Mouse (Mus musculus): ENCODE results near the gene Gm49320. TPM values are rescaled to one million over a fixed set of nuclear protein-coding genes. Genes with fewer than 3 reads are reported as not detected.

Gene Gm49320
- total RNA-seq (2014; rRNA removed): 0.07 TPM in 1 of 2 replicates, not detected in the other
- polyA plus RNA-seq (2012; rRNA removed): 0.17 and 2.3 TPM in 2 replicates

DNA sequence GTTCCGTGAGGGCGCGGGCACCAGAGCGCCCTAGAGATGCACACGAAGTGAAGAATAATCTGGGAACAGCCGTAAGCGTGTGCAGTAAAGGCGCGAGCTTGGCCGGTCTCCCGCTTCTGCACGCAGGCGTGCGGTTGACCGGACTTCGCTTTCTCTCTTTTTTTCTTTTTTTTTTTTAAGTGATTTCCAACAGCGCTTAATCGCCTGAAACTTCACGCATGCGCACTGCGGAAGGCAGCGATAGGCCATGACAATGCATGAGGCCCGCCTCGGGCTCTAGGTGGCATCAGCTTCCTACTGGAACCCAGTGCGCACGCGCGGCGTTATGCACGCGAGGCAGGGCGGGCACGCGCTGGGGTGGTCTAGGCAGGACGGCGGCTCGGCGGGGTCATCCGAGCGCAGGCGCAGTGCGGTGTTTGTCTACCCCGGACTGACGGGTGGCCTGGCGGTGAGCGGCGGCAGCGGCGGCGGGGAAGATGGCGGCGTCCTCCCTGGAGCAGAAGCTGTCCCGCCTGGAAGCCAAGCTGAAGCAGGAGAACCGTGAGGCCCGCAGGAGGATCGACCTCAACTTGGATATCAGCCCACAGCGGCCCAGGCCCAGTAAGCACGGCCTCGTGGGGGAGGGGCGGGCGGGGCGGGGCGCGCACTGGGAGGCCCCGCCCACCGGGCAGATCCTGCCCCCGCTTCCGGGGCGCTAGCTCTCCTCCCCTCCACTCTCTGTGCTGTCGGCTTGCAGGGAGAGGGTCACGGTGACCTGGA is at the start of gene Gm49320, which contains the start of gene Map2k7:
TSS of gene Gm49320 (plus strand) at position 432 of the 759 bp plus-strand sequence.
TSS of gene Map2k7 (plus strand) at position 307 of the 759 bp plus-strand sequence.
- Histone ChIP-seq H3K27me3 (ENCODE audit: control insufficient read depth, insufficient read depth, low read length) (no peaks in the 10 kb centered on the region), H3K9ac (ENCODE audit: low read depth, low read length) (peak within 1 kb of the TSS; percentile 83), H3K4me1 (ENCODE audit: control insufficient read depth, insufficient read depth, low read length) (peaks cover 10% of the 10 kb centered on the region), H3K79me2 (ENCODE audit: control insufficient read depth, insufficient read depth, low read length) (peaks cover 12% of the 10 kb centered on the region; the same call in 1 of the 2 replicates), H3K36me3 (ENCODE audit: control insufficient read depth, insufficient read depth, low read length) (peaks cover 2% of the 10 kb centered on the region), H3K27ac (replicated peaks; ENCODE audit: insufficient read depth, low read depth, low read length) (peak within 1 kb of the TSS; percentile 89), H3K4me3 (ENCODE audit: insufficient read depth, low read depth, low read length) (peak within 1 kb of the TSS; percentile 78)
- under 1% methylated on average over 67 of the region's 71 CpGs for WGBS
- peak; percentile 53 for TF ChIP-seq CTCF (IDR thresholded peaks at IDR 0.05; ENCODE audit: low read depth, low read length)
- peak; percentile 80 for TF ChIP-seq POLR2A (IDR thresholded peaks at IDR 0.05; ENCODE audit: extremely low read depth, insufficient read depth, low read length)
- peak; percentile 95 for DNase-seq (ENCODE audit: extremely low read depth, low read depth, low spot score)

DNA sequence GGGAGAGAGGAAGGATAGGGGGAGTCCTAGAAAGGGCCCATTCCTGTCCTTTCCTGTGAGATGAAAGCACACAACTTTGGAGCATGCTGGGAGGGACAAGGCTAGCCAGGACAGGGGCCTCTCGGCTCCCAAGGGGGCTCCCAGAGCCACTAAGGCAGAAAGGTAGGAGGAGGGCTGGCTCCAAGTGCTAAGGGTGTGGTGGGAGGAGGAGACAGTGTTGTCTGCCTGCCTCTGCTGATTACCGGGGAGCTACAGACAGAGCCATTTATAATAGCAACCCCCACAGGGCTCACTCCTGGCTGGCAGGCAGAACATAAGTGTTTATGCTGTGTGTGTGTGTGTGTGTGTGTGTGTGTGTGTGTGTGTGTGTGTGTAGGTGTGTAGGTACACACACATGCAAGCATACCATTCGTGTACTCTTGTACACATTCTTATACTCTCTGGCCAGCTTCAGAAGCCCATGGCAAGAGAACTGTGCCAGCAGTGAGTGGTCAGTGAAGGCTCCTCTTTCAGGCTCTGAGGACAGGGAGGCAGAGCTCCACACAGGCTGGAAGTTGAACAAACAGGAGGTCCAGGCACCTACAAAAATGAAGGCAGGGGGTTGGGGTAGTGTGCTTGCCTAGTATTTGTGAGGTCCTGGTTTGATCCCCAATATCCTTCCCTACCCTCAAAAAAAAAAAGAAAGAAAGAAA is 49.5 kb upstream of the Gm49320 start:
- H3K27me3 ChIP-seq (ENCODE audit: control insufficient read depth, insufficient read depth, low read length): no peaks in the 10 kb centered on the region
- peaks cover 1% of the 10 kb centered on the region; the same call in 1 of the 2 replicates for H3K36me3 ChIP-seq (ENCODE audit: control insufficient read depth, insufficient read depth, low read length)
- no peak for DNase-seq (ENCODE audit: extremely low read depth, low read depth, low spot score)
- no peak overlapping the region for H3K9ac ChIP-seq (ENCODE audit: low read depth, low read length)
- no peak overlapping the region for H3K27ac ChIP-seq (replicated peaks; ENCODE audit: insufficient read depth, low read depth, low read length)
- 70% methylated on average over 3 of the region's 3 CpGs for WGBS
- no peaks in the 10 kb centered on the region for H3K79me2 ChIP-seq (ENCODE audit: control insufficient read depth, insufficient read depth, low read length)
- TF ChIP-seq CTCF (IDR thresholded peaks at IDR 0.05; ENCODE audit: low read depth, low read length) (no peak), POLR2A (IDR thresholded peaks at IDR 0.05; ENCODE audit: extremely low read depth, insufficient read depth, low read length) (no peak)
- H3K4me1 ChIP-seq (ENCODE audit: control insufficient read depth, insufficient read depth, low read length): peaks cover 5% of the 10 kb centered on the region
- H3K4me3 ChIP-seq (ENCODE audit: insufficient read depth, low read depth, low read length): no peak overlapping the region

DNA sequence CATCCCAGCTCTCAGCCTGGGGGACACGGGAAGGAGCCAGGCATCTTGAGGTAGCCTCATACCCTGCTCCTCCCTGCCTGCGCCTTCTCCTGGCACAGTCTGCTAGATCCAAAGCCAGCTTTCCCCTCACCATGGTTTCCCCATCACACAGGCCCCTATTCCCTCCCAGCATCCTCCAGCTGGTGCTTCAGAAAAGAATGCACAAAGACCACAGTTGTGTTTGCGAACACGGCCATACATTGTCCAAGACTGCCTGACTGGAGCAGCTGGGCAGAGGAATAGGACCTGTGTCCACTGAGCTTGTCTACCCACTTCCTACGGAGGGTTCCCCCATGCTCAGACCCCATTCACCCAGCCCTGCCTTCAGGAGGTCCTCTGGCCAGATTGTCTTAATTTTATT is 46.4 kb upstream of the Gm49320 start:
- no peak for DNase-seq (ENCODE audit: extremely low read depth, low read depth, low spot score)
- TF ChIP-seq POLR2A (IDR thresholded peaks at IDR 0.05; ENCODE audit: extremely low read depth, insufficient read depth, low read length) (no peak), CTCF (IDR thresholded peaks at IDR 0.05; ENCODE audit: low read depth, low read length) (no peak)
- no peak overlapping the region for H3K9ac ChIP-seq (ENCODE audit: low read depth, low read length)
- no peak overlapping the region for H3K4me3 ChIP-seq (ENCODE audit: insufficient read depth, low read depth, low read length)
- peaks cover 1% of the 10 kb centered on the region; the same call in 1 of the 2 replicates for H3K4me1 ChIP-seq (ENCODE audit: control insufficient read depth, insufficient read depth, low read length)
- no peaks in the 10 kb centered on the region for H3K79me2 ChIP-seq (ENCODE audit: control insufficient read depth, insufficient read depth, low read length)
- no peaks in the 10 kb centered on the region for H3K27me3 ChIP-seq (ENCODE audit: control insufficient read depth, insufficient read depth, low read length)
- 85% methylated on average over 5 of the region's 5 CpGs for WGBS
- no peaks in the 10 kb centered on the region for H3K36me3 ChIP-seq (ENCODE audit: control insufficient read depth, insufficient read depth, low read length)
- H3K27ac ChIP-seq (replicated peaks; ENCODE audit: insufficient read depth, low read depth, low read length): no peak overlapping the region

DNA sequence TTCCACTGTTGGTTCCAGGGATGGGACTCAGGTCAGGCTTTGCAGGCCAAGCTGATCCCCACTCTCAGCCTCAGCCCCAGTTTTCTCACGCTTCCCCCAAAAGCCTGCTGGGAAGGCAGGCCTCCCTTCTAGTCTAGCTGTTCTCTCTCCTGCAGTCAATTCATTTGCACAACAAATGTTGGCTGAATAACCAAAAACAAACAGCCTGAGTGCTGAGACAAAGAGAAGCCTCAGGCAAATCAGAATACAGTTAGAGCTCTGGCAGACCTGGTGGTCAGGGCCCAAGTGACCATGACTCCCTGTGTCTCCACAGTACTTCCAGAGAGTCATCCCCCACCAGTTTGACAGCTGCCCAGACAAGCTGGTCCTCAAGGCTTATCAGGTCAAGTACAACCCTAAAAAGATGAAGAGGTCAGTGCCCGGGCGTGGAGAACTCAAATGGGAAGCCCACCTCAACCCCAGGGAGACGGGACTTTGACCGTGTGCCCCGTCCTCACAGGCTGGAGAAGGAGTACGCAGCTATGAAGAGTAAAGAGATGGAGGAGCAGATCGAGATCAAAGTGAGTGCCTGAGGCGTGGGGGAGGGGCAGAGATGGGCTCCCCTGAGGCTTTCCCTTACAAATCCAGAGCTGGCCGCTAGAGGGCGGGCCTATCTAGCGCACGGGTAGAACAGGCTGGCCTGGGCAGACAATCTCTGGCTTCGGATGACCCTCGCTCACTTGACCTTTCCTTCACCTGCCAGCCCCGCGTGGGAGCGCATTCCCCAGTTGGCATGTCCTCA is 45.7 kb upstream of the Gm49320 start:
- Histone ChIP-seq H3K27ac (replicated peaks; ENCODE audit: insufficient read depth, low read depth, low read length) (no peak overlapping the region), H3K4me3 (ENCODE audit: insufficient read depth, low read depth, low read length) (no peak overlapping the region), H3K79me2 (ENCODE audit: control insufficient read depth, insufficient read depth, low read length) (no peaks in the 10 kb centered on the region), H3K4me1 (ENCODE audit: control insufficient read depth, insufficient read depth, low read length) (peaks cover 1% of the 10 kb centered on the region; the same call in 1 of the 2 replicates), H3K36me3 (ENCODE audit: control insufficient read depth, insufficient read depth, low read length) (no peaks in the 10 kb centered on the region), H3K27me3 (ENCODE audit: control insufficient read depth, insufficient read depth, low read length) (no peaks in the 10 kb centered on the region), H3K9ac (ENCODE audit: low read depth, low read length) (no peak overlapping the region)
- TF ChIP-seq CTCF (IDR thresholded peaks at IDR 0.05; ENCODE audit: low read depth, low read length) (peak; percentile 97), POLR2A (IDR thresholded peaks at IDR 0.05; ENCODE audit: extremely low read depth, insufficient read depth, low read length) (no peak)
- 17% methylated on average over 18 of the region's 18 CpGs for WGBS
- DNase-seq (ENCODE audit: extremely low read depth, low read depth, low spot score): peak; percentile 75

DNA sequence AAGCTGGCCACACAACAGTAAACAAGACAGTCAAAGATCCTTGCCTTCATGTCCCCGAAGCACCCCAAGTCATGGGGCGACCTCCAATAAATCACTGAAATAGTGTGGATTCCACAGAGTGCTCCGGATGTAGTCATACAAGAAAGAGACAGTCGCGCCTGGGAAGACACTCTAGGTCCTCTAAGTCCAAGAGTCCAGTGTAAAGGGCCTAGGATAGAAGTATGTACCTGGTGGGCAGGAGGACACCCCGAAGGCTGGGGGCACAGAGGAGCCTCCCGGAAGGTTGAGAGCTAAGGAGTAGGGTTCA is 45.1 kb upstream of the Gm49320 start:
- 31% methylated on average over 7 of the region's 7 CpGs for WGBS
- TF ChIP-seq CTCF (IDR thresholded peaks at IDR 0.05; ENCODE audit: low read depth, low read length): no peak
- no peak for TF ChIP-seq POLR2A (IDR thresholded peaks at IDR 0.05; ENCODE audit: extremely low read depth, insufficient read depth, low read length)
- Histone ChIP-seq H3K79me2 (ENCODE audit: control insufficient read depth, insufficient read depth, low read length) (no peaks in the 10 kb centered on the region), H3K27ac (replicated peaks; ENCODE audit: insufficient read depth, low read depth, low read length) (no peak overlapping the region), H3K4me3 (ENCODE audit: insufficient read depth, low read depth, low read length) (no peak overlapping the region), H3K27me3 (ENCODE audit: control insufficient read depth, insufficient read depth, low read length) (no peaks in the 10 kb centered on the region), H3K4me1 (ENCODE audit: control insufficient read depth, insufficient read depth, low read length) (peaks cover 1% of the 10 kb centered on the region; the same call in 1 of the 2 replicates), H3K36me3 (ENCODE audit: control insufficient read depth, insufficient read depth, low read length) (no peaks in the 10 kb centered on the region), H3K9ac (ENCODE audit: low read depth, low read length) (no peak overlapping the region)
- no peak for DNase-seq (ENCODE audit: extremely low read depth, low read depth, low spot score)

Data from liver, adult 2 months (tissue).